Mouse (Mus musculus): Measurements from ENCODE around the gene Olfr376.

DNA sequence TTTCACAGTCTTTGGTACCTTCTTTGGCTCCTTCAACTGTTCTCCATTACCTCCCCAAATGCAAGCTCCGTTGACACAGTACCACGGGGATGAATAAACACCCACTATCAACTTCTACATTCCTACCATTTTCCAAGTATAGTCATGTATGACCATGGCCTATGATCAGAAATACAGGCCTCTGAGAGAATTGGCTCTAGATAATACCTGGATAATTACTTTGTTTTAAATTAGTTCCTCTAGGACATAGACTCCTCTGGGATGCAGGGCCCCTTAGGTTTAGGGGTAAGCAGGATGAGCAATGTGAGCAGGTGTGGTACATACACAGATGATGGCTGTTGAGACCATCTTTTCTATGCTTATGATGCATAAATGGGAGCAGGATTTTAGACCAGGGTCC lies at the start of gene Olfr376:
- TF ChIP-seq CTCF (IDR thresholded peaks at IDR 0.05; ENCODE audit: insufficient read depth, low read depth, low read length) (no peak), POLR2A (IDR thresholded peaks at IDR 0.05; ENCODE audit: insufficient read depth, low read depth, low read length) (no peak)

Measured in olfactory bulb, adult 2 months (tissue).